Mouse (Mus musculus) limb, embryonic 14.5 days (tissue): ENCODE data around the gene Lama1. TPM values are rescaled to one million over a fixed set of nuclear protein-coding genes. Genes with fewer than 3 reads are reported as not detected.

ENCODE experiments used
- ATAC-seq: fragments of 200-750 bp; cut with Nextera tagmentation; 2 replicates; pipeline ENCODE4 v1.8.0; 2017; ENCODE audit warnings: low read depth, moderate number of reproducible peaks, moderate TSS enrichment; ENCODE audit not compliant: low FRiP score
- DNase-seq: peaks from one replicate; pipeline ENCODE4 v3.0.0-alpha.2; 2015; ENCODE audit warnings: low spot score
- H3K27ac ChIP-seq: fragments of 300-500 bp; sonication (generic); replicated peaks from 2 replicates; pipeline ENCODE4 v1.5.1; 2014; ENCODE audit warnings: low read depth, mild to moderate bottlenecking, low read length, moderate library complexity, mixed read lengths
- H3K27me3 ChIP-seq: fragments of 300-500 bp; sonication (generic); 2 replicates; pipeline ENCODE4 v1.6.1; 2014; ENCODE audit warnings: low read length, mixed read lengths; ENCODE audit not compliant: control insufficient read depth, insufficient read depth
- H3K36me3 ChIP-seq: fragments of 300-500 bp; sonication (generic); 2 replicates; pipeline ENCODE4 v1.6.1; 2014; ENCODE audit warnings: mild to moderate bottlenecking, low read length, moderate library complexity, mixed read lengths; ENCODE audit not compliant: control insufficient read depth, insufficient read depth
- H3K4me1 ChIP-seq: fragments of 300-500 bp; sonication (generic); 2 replicates; pipeline ENCODE4 v1.6.1; 2014; ENCODE audit warnings: antibody characterized with exemption, low read length, mixed read lengths; ENCODE audit not compliant: control insufficient read depth, insufficient read depth
- H3K4me2 ChIP-seq: fragments of 300-500 bp; sonication (generic); replicated peaks from 2 replicates; pipeline ENCODE4 v1.6.1; 2014; ENCODE audit warnings: low read depth, mild to moderate bottlenecking, low read length, moderate library complexity; ENCODE audit not compliant: severe bottlenecking
- H3K4me3 ChIP-seq: fragments of 300-500 bp; sonication (generic); replicated peaks from 2 replicates; pipeline ENCODE4 v1.5.1; 2014; ENCODE audit warnings: low read length
- H3K9ac ChIP-seq: fragments of 300-500 bp; sonication (generic); 2 replicates; pipeline ENCODE4 v1.6.1; 2014; ENCODE audit warnings: mild to moderate bottlenecking, low read depth, low read length, moderate library complexity; ENCODE audit not compliant: severe bottlenecking
- H3K9me3 ChIP-seq: fragments of 300-500 bp; sonication (generic); 2 replicates; pipeline ENCODE4 v1.6.1; 2016; ENCODE audit warnings: low read length; ENCODE audit not compliant: control insufficient read depth
- POLR2A ChIP-seq: fragments of 200-500 bp; IDR thresholded peaks from 2 replicates; pipeline ENCODE4 v1.8.0; 2012; ENCODE audit warnings: inconsistent platforms, mild to moderate bottlenecking, moderate library complexity, borderline replicate concordance; ENCODE audit not compliant: insufficient read depth, insufficient read length; ENCODE audit errors: extremely low read depth
- WGBS: fragments of 180-500 bp; shearing (Covaris S2); extraction: QIAGEN DNeasy Blood & Tissue Kit; methylation state at CpG from one replicate; pipeline ENCODE4 v1.1.7; 2014; 5-methylcytosine and 5-hydroxymethylcytosine counted together
- polyA plus RNA-seq, 2 experiments: library from polyadenylated mRNA; depleted of rRNA in 1 of 2; stranded (reverse) in 1 of 2; unstranded in 1 of 2; fragments of >200 nt; fragmentation: Nextera tagmentation in 1 of 2; extraction: Ambion mirVana in 1 of 2; gene quantifications; 2 replicates each; pipeline versions ENCODE4 v1.2.1 to v1.2.3; 2012 to 2014

Gene Lama1
- polyA plus RNA-seq, 2 experiments, result 4.0 to 4.1 TPM

- Histone ChIP-seq H3K9me3 (no peaks in the 10 kb centered on the region), H3K9ac (no peak overlapping the region), H3K4me2 (no peak overlapping the region), H3K4me1 (peaks cover 9% of the 10 kb centered on the region), H3K36me3 (no peaks in the 10 kb centered on the region), H3K27me3 (no peaks in the 10 kb centered on the region), H3K27ac (no peak overlapping the region), H3K4me3 (no peak overlapping the region)
- no peak for TF ChIP-seq POLR2A
- no peak for DNase-seq
- ATAC-seq, result no peak
- 80% methylated on average over 7 of the region's 7 CpGs for WGBS
These were observed 15.9 kb downstream of the Lama1 start for GRCm38 (mm10) chr17:67712929-67713328.

DNA sequence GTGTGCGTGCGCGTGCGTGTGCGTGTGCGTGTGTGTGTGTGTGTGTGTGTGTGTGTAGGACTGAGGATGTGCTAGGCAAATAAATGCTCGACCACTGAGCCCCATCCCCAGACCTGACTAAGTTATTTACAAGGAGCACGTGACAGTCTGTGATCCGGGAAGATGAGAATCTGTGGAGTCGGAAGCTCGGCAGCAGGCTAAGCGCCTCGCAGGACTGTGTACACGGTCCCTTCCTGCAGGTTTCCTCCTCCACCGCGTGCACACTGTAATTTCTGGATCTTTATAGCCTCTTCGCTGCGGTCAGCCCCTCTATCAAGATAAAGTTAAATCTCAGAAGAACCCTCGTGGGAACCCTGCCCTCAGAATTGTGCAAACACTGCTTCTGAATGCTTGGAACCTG is 18.4 kb downstream of the Lama1 start:
- ATAC-seq (no peak), DNase-seq (no peak)
- no peaks in the 10 kb centered on the region for H3K36me3 ChIP-seq
- no peaks in the 10 kb centered on the region for H3K9me3 ChIP-seq
- no peak overlapping the region for H3K4me2 ChIP-seq
- no peak overlapping the region for H3K27ac ChIP-seq
- H3K9ac ChIP-seq, result no peak overlapping the region
- TF ChIP-seq POLR2A, result no peak
- WGBS, result 71% methylated on average over 19 of the region's 19 CpGs
- no peaks in the 10 kb centered on the region for H3K4me1 ChIP-seq
- H3K4me3 ChIP-seq, result no peak overlapping the region
- H3K27me3 ChIP-seq, result no peaks in the 10 kb centered on the region

DNA sequence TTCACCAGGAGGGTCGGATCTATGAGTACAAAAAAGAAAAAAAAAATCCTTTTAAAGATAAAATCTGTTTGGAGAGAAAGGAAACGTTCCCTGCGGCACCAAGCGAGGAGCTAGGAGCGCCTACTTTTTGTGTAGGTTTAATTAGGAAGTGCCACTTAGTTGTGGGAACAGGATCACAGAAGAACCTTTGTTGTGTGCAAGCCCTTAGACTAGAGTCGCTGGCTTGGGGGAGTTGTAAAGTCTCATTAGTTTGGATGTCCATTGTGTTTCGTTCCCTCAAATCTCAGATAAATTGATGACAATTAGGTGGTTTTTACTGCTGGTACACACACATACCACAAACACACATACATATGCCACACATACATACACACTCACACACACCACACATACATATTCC is 25.0 kb downstream of the Lama1 start:
- no peak for DNase-seq
- WGBS, result 61% methylated on average over 7 of the region's 7 CpGs
- Histone ChIP-seq H3K9ac (no peak overlapping the region), H3K27me3 (no peaks in the 10 kb centered on the region), H3K4me3 (no peak overlapping the region), H3K4me2 (no peak overlapping the region), H3K4me1 (peaks cover 2% of the 10 kb centered on the region; the same call in 1 of the 2 replicates), H3K36me3 (no peaks in the 10 kb centered on the region), H3K27ac (no peak overlapping the region), H3K9me3 (no peaks in the 10 kb centered on the region)
- ATAC-seq, result no peak
- TF ChIP-seq POLR2A, result no peak

DNA sequence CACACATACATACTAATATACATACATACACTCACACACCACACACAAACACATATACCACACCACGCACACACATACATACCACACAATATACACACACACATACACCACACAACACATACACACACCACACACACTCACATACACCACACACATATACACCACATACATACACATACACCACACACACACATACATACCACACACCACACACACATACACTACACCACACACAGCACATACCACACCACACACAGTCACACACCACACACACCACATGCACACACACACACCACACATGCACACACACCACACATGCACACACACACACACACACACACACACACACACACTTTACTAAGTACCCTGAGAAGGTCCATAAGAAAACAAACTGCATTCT is 25.5 kb downstream of the Lama1 start:
- H3K9ac ChIP-seq, result no peak overlapping the region
- H3K27ac ChIP-seq, result no peak overlapping the region
- 100% methylated on average over 1 of the region's 1 CpGs for WGBS
- no peak for TF ChIP-seq POLR2A
- no peaks in the 10 kb centered on the region for H3K9me3 ChIP-seq
- peaks cover 2% of the 10 kb centered on the region; the same call in 1 of the 2 replicates for H3K4me1 ChIP-seq
- DNase-seq, result no peak
- no peaks in the 10 kb centered on the region for H3K36me3 ChIP-seq
- ATAC-seq, result no peak
- H3K4me2 ChIP-seq, result no peak overlapping the region
- H3K4me3 ChIP-seq, result no peak overlapping the region
- no peaks in the 10 kb centered on the region for H3K27me3 ChIP-seq

GRCm38 (mm10) chr17:67723175-67724067 is 26.4 kb downstream of the Lama1 start:
- ATAC-seq, result no peak
- no peak overlapping the region for H3K4me2 ChIP-seq
- no peaks in the 10 kb centered on the region for H3K27me3 ChIP-seq
- H3K9ac ChIP-seq, result no peak overlapping the region
- H3K4me3 ChIP-seq, result no peak overlapping the region
- no peak for DNase-seq
- no peaks in the 10 kb centered on the region for H3K9me3 ChIP-seq
- 76% methylated on average over 14 of the region's 14 CpGs for WGBS
- no peaks in the 10 kb centered on the region for H3K36me3 ChIP-seq
- no peak overlapping the region for H3K27ac ChIP-seq
- peaks cover 2% of the 10 kb centered on the region; the same call in 1 of the 2 replicates for H3K4me1 ChIP-seq
- TF ChIP-seq POLR2A, result no peak
